Mouse (Mus musculus) R1 (cell line): ENCODE results near the gene Hmga1.
A peak's percentile ranks its signal among the peaks of the same experiment; 100 is the strongest.

Experiments
- DNase-seq: peaks from one replicate; pipeline ENCODE4 v3.0.0-alpha.2; 2018; ENCODE audit warnings: low read depth, low spot score

Hmga1 gene

GRCm38 (mm10) chr17:27591826-27592564 is 35.7 kb downstream of the Hmga1 start:
- DNase-seq = peak; percentile 74

GRCm38 (mm10) chr17:27592565-27592910 is 36.2 kb downstream of the Hmga1 start:
- no peak for DNase-seq

- peak; percentile 54 for DNase-seq
Measured at GRCm38 (mm10) chr17:27595659-27596375, 39.5 kb downstream of the Hmga1 start.

GRCm38 (mm10) chr17:27596376-27597190 is 40.3 kb downstream of the Hmga1 start:
- DNase-seq = no peak

- no peak for DNase-seq
Measured at GRCm38 (mm10) chr17:27600286-27600685, 44.0 kb downstream of the Hmga1 start.

- DNase-seq = no peak
Measured at GRCm38 (mm10) chr17:27600869-27601268, 44.6 kb downstream of the Hmga1 start.

- peak; percentile 70 for DNase-seq
Measured at GRCm38 (mm10) chr17:27603036-27603435, 46.7 kb downstream of the Hmga1 start.

- no peak for DNase-seq
Measured at GRCm38 (mm10) chr17:27603522-27604234, 47.4 kb downstream of the Hmga1 start.

- DNase-seq = no peak
Measured at GRCm38 (mm10) chr17:27609576-27609975, 53.3 kb downstream of the Hmga1 start.

GRCm38 (mm10) chr17:27610679-27611518 is 54.6 kb downstream of the Hmga1 start:
- no peak for DNase-seq

- peak; percentile 64 for DNase-seq
Measured at GRCm38 (mm10) chr17:27611519-27611884, 55.2 kb downstream of the Hmga1 start.

- no peak for DNase-seq
Measured at GRCm38 (mm10) chr17:27611994-27612393, 55.7 kb downstream of the Hmga1 start.

- no peak for DNase-seq
Measured at GRCm38 (mm10) chr17:27613016-27613415, 56.7 kb downstream of the Hmga1 start.
